Mouse (Mus musculus) brain, adult 2 months (tissue): ENCODE measurements around the gene Ppp1r12a.
"Not testable (repeated sequence)": the region's sequence is repeated elsewhere in the genome, so short reads cannot be mapped to it uniquely, and the experiment has no call there.

Source experiments
- DNase-seq: peaks from one replicate; pipeline ENCODE4 v3.0.0; 2011; ENCODE audit warnings: low read depth, low spot score

Gene Ppp1r12a

GRCm38 (mm10) chr10:108198945-108199344 lies 37.0 kb downstream of the Ppp1r12a start:
- no peak for DNase-seq

DNA sequence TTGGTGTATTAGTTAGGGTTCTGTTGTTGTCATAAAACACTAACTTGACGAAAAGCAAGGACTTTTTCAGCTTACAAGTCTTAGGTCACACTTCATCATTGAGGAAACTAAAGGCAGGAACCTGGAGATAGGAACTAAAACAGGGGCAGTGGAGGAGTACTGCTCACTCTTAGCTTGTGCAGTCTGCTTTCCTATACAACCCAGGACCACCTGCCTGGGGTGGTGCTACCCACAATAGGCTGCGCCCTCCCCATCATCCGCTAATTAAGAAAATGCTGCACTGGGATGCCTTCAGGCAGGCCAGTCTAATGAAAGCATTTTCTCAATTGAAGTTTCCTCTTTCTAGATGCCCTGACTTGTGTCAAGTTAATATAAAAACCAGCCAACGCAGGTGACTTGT lies 40.1 kb downstream of the Ppp1r12a start:
- no peak for DNase-seq

DNA sequence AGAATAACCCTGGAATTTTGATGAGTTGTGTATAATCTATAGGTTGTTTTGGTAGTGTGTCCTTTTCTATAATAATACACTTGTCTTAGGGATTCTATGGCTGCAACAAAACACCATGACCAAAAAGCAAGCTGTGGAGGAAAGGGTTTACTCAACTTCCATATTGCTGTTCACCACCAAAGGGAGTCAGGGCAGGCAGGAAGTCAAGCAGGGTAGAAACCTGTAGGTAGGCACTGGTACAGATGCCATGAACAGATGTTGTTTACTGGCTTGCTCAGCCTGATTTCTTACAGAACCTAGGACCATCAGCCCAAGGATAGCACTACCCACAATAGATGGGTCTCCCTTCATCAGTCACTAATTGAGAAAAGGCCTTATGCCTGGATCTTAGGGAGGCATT lies 41.4 kb downstream of the Ppp1r12a start:
- DNase-seq, result no peak

DNA sequence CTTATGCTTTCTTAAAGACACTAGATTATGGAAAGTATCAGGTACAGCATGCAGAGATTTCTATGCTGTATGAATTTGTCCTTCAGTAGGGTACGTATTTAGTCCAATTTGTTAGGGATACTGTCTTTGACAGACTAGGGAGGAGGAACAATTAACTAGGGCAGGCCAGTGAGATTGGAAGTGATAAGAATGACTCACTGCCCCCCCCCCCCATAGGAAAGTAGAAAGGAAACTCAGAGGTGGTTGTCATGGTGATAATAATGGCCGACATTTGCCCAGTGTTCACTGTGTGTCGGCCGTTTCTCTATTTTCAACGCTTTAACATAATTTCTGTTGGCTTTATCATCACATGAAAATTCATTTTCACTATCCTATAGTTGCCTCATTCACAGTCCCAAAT lies 47.4 kb downstream of the Ppp1r12a start:
- no peak for DNase-seq

- no peak for DNase-seq
Measured at GRCm38 (mm10) chr10:108224413-108224812, 62.4 kb downstream of the Ppp1r12a start.

GRCm38 (mm10) chr10:108237049-108237448 lies 75.1 kb downstream of the Ppp1r12a start:
- DNase-seq, result no peak

- DNase-seq, result no peak
Measured at GRCm38 (mm10) chr10:108239061-108239460, 77.1 kb downstream of the Ppp1r12a start.

- DNase-seq, result no peak
Measured at GRCm38 (mm10) chr10:108250710-108251109, 88.7 kb downstream of the Ppp1r12a start.

- DNase-seq, result no peak
Measured at GRCm38 (mm10) chr10:108251181-108251580, 89.2 kb downstream of the Ppp1r12a start.

DNA sequence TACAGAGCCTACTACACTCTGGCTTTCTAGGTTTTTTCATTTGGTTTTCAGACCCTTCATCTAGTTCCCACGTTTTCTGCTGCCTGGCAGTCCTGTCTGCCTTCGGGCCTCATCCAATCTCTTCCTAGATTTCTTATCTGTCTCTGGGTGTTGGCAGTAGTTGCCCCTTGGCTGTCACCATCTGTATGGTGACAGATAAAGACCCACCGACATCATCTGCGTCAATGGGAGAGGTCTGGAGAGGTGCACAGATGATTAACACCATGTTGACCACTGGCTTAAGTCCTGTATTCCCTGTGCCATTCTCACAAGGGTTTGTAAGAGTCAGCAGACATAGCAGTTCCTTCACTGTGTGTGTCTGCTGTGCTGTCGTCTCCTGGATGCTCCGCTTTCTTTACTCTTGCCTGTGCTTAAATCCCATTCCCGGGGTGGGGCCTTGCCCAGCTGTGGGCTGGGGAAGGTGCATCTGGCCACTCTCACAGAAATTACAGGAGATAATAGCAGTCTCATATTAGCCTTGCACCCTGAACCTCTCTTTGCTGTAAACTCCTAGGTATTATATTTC lies 93.9 kb downstream of the Ppp1r12a start:
- no peak for DNase-seq

GRCm38 (mm10) chr10:108260931-108261330 lies 98.9 kb downstream of the Ppp1r12a start:
- peak; percentile 74 for DNase-seq

DNA sequence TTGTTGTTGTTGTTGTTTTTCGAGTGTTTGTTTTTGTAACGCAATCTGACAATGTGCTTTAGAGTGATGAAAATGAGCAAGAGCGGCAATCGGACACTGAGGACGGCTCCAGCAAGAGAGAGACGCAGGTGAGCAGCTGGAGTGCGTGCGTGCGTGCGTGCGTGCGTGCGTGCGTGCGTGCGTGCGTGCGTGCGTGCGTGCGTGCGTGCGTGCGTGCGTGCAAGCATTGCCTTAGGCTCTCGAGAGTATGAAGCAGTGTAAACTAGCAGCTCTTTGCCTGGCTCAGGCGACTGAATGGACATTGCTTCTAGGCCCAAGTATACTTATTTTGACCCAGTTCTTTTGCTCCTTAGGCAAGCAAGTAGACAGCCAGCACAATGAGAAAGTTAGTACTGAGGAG lies 102.6 kb downstream of the Ppp1r12a start:
- no peak for DNase-seq

DNA sequence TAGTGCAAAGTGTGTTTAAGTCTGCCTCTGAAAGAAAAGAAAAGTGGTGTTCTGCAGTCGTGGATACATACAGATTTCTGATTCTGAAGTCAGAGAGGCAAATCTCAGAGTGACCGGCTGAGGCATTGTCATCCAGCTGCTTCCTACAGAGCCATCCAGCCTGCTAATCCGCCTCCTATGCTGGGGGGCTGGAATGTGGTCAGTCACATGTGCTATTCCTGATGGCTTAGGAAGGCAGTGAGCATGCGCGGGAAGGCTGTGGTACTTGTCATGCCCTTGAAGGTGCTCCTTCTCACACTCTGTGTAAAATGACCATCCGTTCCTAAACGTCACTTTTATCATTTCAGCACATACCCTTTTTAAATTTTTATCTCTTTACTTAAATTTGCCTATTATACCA lies 109.2 kb downstream of the Ppp1r12a start:
- no peak for DNase-seq

GRCm38 (mm10) chr10:108276678-108277077 lies 114.7 kb downstream of the Ppp1r12a start:
- no peak for DNase-seq

DNA sequence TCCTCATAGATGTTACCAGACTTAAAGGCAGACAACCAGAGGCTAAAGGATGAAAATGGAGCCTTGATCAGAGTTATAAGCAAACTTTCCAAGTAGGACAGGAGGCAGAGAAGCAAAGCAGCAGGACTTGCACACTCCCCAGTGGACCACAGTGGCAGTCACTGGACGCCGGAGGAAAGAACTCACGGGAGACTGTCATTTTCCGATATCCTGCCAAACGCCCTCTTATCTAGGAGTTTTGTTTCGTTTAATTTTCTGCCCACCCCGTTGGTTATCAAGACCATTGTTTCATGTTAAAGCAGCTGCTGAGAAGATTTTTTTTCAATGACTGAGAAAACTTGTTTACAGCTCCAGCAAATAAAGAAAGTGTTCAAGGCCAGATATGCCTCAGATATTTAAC lies 115.2 kb downstream of the Ppp1r12a start:
- no peak for DNase-seq

- DNase-seq, result not testable (repeated sequence)
Measured at GRCm38 (mm10) chr10:108281099-108281498, 119.1 kb downstream of the Ppp1r12a start.

GRCm38 (mm10) chr10:108282351-108282750 lies 120.4 kb downstream of the Ppp1r12a start:
- DNase-seq, result no peak

DNA sequence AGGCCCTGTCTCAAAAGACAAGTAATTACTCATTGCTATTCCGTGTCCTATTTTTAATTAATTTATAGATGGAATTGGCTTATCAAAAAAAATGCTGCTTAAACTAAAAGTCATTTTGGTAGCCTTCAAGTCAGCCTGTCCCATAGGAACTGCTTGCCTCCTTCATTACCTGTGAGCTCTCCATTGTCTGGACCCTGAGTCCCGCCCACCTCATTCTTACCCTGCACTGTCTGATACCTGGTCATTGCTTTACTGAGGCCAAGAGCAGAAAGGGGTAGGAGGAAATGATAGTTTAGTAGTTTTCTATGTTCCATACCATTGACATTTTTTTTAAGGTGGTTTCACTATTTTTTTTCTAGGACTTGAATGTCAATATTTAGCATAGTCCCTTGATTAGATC lies 121.4 kb downstream of the Ppp1r12a start:
- DNase-seq, result no peak

DNA sequence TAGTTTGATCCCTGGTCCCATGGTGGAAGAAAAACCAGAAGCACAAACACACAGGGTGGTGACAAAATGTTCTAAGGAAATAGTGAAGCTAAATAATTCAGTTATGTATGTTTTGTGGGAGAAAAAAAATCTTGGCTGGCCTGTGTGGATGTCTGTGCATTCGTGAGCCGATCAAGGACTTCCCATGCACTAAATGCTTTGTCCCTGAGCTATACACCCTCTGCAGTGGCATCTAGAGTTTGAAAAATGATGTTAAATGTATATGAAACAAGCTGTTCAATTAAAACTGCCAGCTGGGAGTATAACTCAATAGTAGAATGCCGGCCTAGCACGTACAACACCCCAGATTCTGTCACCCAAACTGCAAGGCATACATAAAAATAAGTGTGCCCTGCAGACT lies 121.8 kb downstream of the Ppp1r12a start:
- no peak for DNase-seq

DNA sequence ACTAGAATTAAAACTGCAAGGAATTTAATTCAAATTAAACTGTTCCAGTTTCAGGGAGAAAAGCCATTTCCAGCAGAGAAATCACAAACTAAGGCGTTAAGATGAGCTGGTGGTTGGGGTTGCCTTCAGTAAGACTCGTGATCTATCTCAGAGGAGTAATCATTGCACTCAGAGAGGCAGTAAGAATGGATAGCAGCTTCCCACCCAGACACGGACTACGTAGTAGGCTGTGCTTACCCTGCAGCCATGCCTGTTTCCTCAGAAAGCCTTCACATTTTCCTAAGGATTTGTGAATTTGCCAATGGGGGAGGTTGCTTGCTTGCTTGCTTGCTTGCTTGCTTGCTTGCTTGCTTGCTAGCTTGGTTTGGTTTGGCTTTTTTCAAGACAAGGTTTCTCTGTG lies 122.5 kb downstream of the Ppp1r12a start:
- peak; percentile 28 for DNase-seq

DNA sequence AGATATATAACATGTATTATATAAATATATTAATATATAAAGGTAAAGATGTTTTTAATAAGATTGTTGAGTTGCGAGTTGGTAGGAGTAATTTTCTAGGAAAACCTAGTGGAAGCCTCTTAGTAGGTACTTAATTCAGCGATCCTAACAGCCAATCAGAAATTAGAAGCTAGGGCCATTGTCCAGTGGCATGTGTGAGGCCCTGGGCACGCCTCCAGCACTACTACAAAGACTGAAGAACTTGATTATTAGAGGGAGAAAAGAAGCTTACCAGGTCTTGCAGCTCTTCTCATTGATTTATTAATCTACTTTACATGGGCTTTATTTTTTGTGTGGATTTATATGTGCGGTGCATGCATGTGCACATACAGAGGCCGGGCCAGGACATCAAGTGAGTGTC lies 123.0 kb downstream of the Ppp1r12a start:
- DNase-seq, result no peak

DNA sequence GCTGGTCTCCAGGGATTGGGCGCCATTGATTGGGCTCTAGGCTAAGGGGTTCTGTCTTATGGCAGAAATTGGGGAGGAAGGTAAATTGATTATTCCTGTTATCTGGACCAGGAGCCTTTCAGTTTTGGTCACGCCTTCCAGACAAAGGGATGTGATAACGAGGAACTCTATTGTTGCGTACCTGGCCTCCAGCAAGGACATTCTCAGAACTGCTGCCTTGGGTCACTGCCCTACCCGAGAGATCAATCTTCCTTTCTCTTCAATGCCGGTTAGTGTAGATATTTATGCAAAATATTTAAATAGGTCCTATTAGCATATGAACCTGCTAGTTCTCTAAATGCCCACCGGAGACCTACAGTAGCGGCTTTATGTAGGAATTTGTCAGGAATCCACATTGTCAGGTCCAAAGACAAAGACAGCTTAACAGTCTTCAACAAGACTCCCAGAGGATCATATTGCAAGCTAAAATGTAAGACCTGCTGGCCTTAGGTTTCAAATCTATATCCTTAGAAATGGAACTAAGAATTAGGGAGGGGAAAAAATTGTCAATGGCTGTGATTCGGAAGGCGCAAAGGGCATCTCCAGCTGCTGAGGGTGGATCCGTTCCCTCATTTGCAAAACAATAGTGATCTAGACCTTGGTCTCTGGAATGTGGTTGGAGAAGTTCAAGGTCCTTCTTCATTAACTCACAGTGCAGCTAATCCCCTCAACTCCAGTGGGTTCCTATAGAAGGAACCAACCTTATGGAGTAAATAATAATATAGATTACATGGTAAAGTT lies 124.9 kb downstream of the Ppp1r12a start:
- no peak for DNase-seq

DNA sequence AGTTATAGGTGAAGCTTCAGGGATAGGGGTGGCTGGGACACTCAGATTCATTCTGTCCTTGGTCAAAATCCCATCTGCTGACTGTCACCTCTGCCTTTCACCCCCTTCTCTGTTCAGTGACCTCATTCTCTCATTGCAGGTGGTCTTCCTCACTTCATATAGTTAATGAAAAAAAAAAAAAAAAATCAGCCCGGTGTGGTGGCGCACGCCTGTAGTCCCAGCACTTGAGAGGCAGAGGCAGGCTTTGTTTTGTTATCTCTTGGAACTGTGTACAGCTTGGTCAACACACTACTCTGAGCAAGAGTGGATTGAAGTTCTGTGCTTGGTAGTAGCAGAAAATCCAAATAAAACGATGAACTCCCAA lies 125.4 kb downstream of the Ppp1r12a start:
- DNase-seq, result no peak

GRCm38 (mm10) chr10:108290046-108290445 lies 128.1 kb downstream of the Ppp1r12a start:
- DNase-seq, result peak; percentile 65
